In the genomic region with DNA sequence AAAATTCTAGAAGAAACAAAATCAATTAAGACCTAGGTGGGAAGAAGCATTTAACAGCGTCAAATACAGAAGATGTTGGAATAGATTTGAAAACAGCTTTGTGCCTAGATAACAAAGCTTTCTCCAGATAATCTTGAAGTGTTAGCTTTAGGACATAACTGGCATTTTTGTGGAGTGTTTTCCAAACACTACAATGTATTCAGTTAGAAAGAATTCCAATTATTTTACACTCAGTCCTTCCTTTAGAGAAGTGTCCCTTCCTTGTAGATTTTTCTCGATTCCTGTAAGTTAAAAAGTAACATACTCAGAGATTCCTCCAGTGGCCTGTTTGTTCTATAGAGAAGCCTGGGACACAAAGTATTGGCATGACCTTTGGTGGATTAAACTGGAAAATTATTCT, we compare ENCODE assay signal across 22 mouse cellular contexts. TPM values are rescaled to one million over a fixed set of nuclear protein-coding genes. Genes with fewer than 3 reads are reported as not detected.
"Had no signal": no experiment of that assay in that cellular context is flagged by ENCODE, and none has a peak within 500 bp of the region (broad histone marks: within the 10 kb centered on the region; RNA-seq: fewer than 3 reads in every experiment).

No protein-coding gene starts in this region.

- H3K27me3 ChIP-seq: limb, embryonic 13.5 days; liver, embryonic 12.5 days; liver, embryonic 15.5 days; midbrain, embryonic 12.5 days; midbrain, embryonic 15.5 days; neural tube, embryonic 12.5 days; neural tube, embryonic 15.5 days had no signal

- H3K9me3 ChIP-seq: limb, embryonic 10.5 days; limb, embryonic 13.5 days; liver, embryonic 12.5 days; liver, embryonic 15.5 days; midbrain, embryonic 12.5 days; midbrain, embryonic 15.5 days; neural tube, embryonic 12.5 days; neural tube, embryonic 15.5 days had no signal

- DNase-seq: kidney, adult 18-20 months; kidney, adult 9 months; kidney, postnatal 14 days; kidney, postnatal 4 days; liver; right cerebral cortex, adult 18-20 months; right cerebral cortex, postnatal 14 days; right cerebral cortex, postnatal 4 days; thymus, adult 18-20 months; thymus, postnatal 36 days had no signal

- H3K27ac ChIP-seq: limb, embryonic 10.5 days; limb, embryonic 13.5 days; liver, embryonic 12.5 days; liver, embryonic 15.5 days; macrophage; midbrain, embryonic 12.5 days; midbrain, embryonic 15.5 days; neural tube, embryonic 12.5 days; neural tube, embryonic 15.5 days; stomach, postnatal 0 days had no signal

- H3K9ac ChIP-seq: limb, embryonic 13.5 days; liver, embryonic 12.5 days; liver, embryonic 15.5 days; midbrain, embryonic 12.5 days; midbrain, embryonic 15.5 days; neural tube, embryonic 12.5 days; neural tube, embryonic 15.5 days had no signal

- H3K36me3 ChIP-seq: limb, embryonic 10.5 days; limb, embryonic 13.5 days; liver, embryonic 12.5 days; liver, embryonic 15.5 days; midbrain, embryonic 12.5 days; midbrain, embryonic 15.5 days; neural tube, embryonic 12.5 days; neural tube, embryonic 15.5 days had no signal

- H3K4me3 ChIP-seq: limb, embryonic 10.5 days; limb, embryonic 13.5 days; liver, embryonic 12.5 days; liver, embryonic 15.5 days; midbrain, embryonic 12.5 days; midbrain, embryonic 15.5 days; neural tube, embryonic 12.5 days; neural tube, embryonic 15.5 days had no signal

- H3K4me1 ChIP-seq: limb, embryonic 10.5 days; limb, embryonic 13.5 days; liver, embryonic 12.5 days; liver, embryonic 15.5 days; neural tube, embryonic 15.5 days had no signal

- ATAC-seq: inflammation-experienced regulatory T-cells, adult 6 months; intestine, embryonic 16.5 days; liver, embryonic 12.5 days; midbrain, embryonic 15.5 days had no signal

- H3K4me2 ChIP-seq: limb, embryonic 13.5 days; liver, embryonic 12.5 days; liver, embryonic 15.5 days; midbrain, embryonic 12.5 days; midbrain, embryonic 15.5 days; neural tube, embryonic 12.5 days; neural tube, embryonic 15.5 days had no signal

RNA-seq across cellular contexts. Expression of a gene that starts 23.7 kb away (rescaled TPM):
- polyA plus RNA-seq: macrophage had no signal
